Mouse (Mus musculus) NIH3T3 (cell line): Measurements from ENCODE around the gene Cox7a2l.
A peak's percentile ranks its signal among the peaks of the same experiment; 100 is the strongest.

Experiments
- DNase-seq: peaks from one replicate; pipeline ENCODE4 v3.0.0-alpha.2; 2012; ENCODE audit warnings: low read depth

The Cox7a2l gene

DNA sequence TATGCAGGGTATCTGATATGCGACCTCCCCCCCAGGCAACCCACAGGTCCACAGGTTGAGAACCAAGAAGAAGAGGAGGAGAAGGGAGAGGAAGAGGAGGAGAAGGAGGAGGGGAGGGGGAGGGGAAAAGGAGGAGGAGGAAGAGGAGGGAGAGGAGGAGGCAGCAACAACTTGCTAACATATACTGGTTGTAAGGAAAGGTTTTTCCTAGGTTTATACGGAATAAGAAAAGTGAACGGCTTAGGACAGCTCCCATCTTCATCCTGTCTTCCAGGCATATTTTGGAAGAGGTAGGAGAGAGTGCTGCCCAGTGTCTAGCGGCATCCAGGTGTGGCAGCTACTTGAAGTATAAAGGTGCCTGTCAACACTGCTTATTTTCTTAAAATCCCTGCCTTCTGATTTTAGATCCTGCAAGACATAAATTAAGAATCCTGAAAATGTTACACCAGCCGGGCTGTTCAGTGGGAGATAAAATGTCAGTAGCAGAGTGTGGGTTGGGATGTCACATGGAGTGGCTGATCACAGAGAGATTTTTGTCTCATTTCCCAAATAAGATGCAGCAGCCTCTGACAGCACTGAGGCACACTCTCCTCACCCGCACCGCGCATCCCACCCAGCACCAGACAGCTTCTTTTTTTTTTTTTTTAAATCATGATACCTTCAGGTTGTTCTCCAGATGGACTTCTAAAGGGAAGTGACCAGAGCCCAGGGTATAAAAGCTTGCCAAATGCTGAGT, at the start of gene Cox7a2l:
Gene Cox7a2l (minus strand): TSS at position 51 of the 736 bp plus-strand sequence.
- no peak for DNase-seq

DNA sequence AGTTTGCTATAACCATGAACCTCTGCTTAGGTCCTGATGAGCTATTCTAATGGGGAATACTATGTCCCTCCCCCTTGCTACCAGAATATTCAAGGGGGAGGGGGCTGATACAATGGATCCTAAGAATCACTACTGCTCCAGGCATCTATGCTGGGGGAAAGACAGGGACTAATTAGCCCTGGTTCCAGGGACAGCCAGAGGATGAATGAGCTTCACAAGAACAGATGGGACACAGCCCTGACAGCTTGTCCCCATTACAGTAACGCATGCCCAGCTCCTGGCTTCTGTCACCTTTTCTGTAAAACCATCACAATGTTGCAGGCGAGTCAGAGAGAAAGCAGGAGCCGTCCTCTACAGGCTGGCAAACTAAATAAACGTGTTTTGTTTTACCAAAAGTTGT, 48.4 kb upstream of the Cox7a2l start:
- no peak for DNase-seq

DNA sequence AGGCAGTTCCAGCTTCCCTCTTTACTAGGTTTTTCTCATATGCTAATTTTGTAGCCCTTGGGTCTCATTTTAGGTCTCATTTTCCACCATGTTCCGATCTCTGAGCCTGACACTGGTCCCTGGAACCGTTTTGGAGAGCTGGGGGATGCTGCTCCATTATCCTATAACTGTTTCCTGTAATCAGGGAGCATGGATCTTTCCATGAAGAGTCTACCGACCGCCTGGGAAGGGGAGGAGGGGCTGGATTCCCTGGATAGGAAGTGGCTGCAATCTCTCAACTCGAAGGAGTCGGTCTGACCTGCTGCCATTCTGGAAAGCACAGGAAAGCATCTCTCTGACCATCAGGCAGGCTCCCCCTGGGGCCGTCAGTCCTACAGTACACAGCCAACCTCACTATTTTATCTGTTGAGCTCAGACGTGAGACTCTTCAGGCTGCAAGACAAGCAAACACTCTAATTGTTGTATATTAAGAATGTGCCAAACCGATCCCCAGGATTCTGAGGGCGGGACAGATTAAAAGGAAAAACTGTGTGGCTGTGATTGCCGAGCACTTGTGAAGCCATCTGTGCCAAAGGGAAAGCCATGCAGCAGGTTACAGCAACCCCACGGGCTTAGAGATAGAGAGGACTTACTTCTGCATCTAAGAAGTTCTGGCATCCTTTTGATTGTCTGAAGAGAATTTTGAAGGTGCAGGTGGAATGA, 47.1 kb upstream of the Cox7a2l start:
- DNase-seq: no peak

DNA sequence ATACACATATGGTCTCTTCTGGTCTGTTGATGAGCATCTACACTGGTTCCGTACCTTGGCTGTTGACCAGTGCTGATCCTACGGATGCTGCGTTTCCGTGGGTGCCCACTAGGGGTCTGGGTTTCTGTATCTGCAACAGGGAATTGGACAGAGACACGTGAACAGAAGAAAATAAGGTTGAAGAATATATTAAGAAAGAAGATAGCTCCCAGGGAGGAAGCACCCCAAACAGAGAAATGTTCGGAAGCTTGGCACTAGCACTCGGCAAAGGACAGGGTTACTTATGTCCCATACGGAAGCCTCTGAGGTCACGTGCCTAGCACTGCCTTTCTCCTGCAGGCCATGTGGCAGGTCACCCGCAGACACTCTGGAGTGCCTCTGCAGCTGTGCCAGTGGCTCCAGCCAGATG, 46.6 kb upstream of the Cox7a2l start:
- DNase-seq: peak; percentile 62

DNA sequence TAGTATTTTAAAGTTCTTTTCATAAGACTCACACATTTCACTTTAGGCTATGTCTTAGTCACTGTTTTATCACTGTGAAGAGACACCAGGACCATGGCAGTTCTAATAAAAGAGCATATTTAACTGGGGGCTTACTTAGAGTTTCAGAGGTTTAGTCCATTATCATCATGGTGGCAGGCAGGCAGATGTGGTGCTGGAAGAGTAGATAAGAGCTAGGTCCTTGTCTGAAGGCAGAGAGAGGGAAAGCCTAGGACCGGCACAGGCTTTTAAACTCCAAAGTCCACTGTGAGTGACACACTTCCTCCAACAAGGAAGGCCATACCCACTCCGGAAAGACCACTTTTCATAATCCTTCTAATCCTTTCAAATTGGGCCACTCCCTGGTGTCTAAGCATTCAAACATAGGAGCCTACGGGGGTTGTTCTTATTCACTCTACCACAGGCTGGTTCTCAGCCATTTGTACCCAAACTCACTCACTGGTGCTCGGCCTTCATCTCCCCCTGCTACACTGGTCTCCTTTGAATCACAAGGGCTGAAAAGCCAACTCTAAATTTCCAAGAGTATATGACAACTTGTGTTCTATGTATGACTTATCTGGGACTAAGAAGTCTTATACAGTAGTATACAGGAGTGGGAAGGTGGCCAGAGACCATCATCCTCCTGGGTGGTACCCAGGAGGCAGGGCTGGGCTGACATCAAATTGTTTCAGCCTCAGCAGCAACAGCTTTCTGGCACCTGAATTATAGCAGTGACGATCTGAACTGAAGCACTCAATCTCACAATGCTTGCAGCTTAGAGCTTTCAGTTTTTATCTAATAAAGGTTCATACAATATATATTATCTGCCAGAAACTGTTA, 45.3 kb upstream of the Cox7a2l start:
- DNase-seq: no peak

DNA sequence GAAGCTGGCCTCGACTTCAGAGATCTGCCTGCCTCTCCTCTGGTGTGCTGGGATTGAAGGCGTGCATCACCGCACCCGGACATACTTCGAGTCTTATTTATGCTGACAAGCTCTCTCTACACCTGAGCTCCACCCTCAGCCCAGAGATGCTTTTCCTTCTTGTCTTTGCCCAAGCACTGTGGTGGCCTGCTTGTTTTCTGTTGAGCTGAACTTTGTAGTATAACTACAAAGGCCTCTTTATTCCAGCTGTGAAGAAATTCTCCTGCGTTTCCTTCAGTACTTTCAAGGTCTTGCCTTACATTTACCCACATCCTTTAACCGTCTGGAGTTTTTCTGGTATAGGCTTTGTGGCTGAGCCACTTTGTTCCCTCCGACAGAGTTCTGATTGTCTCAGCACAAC, 42.0 kb upstream of the Cox7a2l start:
- DNase-seq: no peak

DNA sequence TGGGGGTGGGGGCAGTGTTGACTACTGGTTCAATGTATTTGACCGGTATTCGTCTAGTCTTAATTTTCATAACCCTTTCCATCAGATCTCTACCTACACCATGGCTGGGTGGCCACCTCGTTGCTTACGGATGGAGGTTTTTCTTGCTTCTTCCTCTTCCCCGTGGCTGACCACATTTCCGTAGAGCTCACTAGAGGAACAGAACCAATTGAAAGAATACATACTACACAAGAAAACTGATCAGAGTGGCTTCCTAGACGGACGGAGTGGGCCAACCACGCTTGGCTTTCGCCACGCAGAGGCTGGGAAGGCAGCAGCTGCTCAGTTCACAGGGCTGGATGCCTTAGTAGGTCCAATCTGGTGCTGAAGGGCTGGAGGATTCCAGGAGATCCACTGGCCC, 38.7 kb upstream of the Cox7a2l start:
- no peak for DNase-seq

DNA sequence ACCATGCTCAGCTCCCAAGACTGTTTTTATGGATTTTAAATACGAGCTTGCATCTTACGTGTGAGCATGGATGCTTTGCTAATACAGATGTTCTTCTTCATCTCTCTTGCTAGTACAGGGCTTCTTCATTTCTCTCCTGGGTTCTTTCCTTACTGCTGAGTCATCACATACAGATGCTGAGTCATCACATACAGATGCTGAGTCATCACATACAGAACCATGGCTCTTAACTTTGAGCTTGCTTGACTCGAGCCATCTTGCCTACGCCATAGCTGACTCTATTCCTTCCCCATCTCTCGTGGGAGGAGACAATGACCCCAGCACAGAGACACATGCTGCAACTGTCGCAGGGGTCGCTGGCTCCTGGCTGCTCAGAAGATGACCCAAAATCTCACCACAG, 37.9 kb upstream of the Cox7a2l start:
- peak; percentile 57 for DNase-seq

DNA sequence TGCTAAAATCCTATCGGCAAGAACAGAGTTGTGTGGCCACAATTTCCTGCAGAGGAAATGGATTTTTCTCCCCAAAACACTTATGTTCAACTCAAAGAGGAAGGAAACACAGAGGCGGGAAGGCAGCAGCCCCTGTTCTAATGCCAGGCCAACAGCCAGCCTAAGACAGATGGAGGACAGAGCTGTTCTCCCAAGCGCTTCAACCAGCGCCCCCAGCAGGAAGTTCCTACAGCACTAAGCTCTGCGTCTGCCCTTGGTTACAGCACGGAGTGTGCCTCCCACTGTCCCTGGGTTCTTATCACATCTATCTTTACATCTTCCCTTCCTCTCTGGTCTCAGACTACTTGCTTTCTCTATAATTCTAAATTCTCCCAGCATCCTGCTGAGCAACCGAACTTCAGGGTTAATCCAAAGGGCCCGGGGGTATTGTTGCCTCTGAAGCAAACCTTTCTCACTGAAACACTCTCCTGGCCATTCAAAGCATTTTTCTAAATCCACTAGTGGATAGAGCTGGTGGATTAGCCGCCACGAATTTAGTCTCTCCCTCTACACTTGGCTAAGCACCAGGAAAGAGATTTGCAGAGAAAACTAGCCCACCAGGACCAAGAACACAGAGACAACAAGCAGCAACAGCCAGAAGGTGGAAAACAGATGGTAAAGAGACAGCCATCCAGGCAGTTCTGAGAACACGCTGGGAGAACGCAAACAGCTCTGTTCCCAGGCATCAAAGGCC, 31.5 kb upstream of the Cox7a2l start:
- no peak for DNase-seq

DNA sequence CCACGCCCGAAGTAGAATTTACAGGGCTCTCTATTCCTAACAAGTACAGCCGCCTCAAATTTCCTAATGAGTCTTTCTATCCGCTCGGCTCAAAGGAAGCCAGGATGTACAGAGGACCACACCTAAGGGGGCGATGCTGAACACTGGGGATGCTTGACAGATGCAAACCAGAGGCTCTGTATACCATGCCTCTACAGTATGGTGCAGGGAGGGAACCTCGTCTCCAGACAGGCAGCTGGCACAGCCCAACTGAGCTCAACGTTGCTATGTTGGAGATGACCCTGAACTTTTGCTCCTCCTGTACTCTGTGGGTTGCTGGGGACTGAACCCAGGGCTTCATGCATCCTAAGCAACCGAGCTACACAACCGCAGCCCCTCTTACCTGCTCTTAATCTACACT, 30.0 kb upstream of the Cox7a2l start:
- no peak for DNase-seq

DNA sequence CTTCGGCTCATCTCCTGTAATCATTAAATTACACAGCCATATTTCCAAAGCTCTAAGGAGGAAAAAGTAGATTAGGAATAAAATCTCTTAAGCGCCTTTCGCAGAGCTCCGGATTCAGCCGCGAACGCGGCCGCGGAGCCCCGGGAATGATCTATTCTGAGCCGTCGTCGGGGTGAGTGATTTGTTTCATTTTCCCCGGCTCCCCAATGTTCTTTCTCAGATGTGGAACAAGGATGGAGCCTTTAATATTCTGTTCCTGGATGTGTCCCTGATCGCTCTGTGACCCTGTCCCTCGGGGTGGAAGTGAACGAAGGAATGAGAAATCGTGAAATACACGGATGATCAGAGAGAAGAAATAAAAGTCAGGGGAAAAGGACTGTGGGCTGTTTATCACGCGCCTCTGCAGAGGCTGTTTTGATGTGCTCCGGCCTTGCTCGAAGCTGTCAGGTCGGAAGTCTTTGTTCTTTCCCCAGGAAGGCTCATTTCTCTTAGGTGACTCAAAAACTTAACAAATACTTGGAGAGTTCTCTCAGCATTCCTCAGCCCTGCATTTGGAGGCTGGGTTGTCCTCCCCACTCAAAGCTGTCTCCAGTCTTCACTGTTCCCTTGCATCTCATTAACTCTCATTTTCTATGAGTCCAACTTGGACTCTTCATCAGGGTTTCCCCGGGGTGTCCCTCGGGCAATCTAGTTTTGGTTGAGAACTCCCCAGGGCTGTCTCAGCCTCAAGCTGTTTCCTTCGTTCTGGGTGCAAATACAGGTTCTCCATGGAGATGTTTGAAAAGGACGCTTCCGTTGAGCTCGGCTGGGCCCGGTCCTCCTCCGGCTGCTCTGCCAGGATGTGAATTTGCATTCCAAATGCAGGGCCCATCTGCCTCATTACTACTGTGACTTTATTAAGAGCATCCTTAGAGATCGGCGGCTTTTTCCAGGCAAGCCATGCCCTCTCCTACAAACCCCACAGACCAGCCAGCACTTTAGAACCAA, 28.9 kb upstream of the Cox7a2l start:
- no peak for DNase-seq

DNA sequence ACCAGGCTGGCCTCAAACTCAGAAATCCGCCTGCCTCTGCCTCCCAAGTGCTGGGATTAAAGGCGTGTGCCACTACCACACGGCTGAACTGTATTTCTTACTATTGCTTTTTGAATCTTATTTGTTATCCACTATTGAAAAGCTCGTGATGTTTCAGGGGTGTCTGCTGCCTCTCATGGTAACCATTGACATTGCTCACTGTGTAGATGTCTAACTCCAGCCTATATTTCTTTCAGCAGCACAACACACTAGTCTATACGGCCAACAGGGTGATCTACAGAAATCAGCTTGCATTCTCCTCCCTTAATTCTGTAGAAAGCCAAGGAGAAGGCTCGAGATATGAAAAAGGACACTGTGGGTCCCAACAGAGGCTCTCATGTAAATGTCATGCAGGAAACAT, 28.1 kb upstream of the Cox7a2l start:
- DNase-seq: no peak

DNA sequence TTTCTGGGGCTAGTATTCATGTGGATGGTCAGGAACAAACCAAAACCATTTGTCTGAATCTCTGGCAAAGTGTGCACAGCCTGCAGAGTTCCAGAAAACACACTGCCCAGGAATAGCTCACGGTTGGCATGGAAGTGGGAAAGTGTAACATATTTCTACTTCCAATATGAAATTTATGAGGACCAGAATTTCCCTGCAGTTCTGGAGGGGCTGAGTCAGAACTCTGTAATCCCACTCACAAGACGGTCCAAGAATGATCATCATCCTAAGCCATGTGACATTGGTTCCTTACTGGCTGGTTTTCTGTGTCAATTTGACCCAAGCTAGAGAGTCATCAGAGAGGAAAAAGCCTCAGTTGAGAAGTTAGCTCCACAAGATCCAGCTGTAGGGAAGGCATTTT, 25.3 kb upstream of the Cox7a2l start:
- DNase-seq: peak; percentile 79

DNA sequence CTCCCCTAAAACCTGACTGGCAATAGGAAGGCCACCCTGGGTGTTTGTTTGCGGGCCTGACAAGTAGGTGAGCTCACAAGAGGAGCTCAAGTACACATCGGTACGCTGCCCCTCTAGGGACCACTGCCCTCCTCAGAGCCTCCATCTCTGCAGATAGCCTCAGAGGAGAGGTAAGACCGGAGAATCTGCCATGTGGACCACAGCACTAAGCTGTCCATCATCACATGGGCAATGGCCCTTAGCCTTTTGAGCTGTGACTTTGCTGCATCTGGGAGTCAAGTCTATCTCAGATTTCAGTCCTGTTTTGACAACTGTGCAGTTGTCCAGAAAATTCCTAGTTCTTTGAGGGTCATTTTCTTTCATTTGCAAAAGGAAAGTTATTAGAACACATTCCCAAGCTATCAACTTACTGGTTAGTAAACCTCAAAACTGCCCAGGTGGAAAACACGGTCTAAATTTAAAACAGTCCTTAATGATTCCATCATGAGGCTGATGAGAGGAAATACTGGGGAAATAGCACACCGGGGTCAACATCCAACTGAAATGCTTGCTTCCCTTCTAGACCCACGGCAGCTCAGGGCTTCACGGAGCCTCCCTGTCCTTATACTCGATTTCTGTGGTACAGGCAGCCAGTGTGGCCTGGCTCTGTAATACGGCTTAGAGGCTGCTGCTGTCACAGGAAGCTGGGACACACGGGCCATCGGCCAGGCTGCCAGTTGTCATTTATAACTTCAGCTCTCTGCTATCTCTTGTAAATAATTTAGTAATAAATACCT, 22.3 kb upstream of the Cox7a2l start:
- DNase-seq: no peak

DNA sequence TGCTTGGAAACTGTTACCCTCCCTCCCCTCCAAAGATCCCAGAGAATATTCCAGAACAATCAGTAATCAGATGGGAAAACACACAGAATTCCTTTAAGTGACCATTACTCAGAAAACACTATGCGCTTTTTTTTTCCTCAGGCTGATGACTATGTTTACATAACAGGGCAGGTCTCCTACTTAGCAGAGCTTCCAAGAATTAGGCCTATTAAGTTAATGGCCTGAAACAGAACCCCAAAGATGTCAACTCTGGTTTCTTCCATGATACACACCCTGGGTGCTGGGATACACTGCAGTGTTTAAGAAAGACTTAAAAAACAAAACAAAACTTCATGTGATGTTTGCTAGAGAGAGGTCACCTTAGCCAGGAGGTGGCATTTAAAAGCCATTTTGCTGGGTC, 21.6 kb upstream of the Cox7a2l start:
- DNase-seq: no peak

DNA sequence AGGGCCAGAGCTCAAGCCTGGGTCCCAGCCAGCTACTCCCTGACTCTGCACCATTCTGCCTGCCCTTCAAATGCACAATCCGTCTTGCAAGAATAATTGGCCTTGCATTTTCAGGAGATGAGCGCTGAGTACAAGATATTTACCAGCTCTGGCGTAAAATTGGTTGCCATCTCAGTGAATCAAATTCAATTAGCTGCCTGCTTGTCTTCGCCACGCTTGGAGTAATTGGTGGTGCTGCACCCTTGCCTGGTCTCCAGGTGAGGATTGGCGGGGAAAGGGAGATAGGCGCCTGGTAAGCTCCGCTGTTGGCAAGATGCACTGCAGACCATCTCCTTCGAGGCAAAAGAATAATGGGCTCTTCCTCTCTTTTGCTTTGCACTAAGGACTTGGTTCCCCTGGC, 21.0 kb upstream of the Cox7a2l start:
- no peak for DNase-seq

DNA sequence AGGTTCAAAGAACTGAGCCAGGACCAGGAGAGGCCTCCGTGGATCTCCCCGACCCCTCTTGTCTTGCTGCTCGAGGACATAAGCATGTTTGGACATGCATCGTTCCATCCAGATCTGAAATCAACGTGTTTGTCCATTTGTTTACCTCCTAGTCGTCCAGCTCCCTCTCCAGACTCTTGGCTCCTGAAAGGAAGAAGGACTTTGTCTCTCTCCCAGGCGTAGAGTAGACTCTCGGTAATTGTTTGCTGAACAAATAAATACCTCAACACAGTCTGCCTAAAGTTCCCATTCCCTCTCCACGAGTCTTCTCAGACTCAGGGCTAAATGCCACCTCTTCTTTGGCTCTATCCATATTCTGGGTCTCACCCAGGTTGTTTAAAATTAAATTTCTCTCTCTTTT, 16.0 kb upstream of the Cox7a2l start:
- DNase-seq: no peak

DNA sequence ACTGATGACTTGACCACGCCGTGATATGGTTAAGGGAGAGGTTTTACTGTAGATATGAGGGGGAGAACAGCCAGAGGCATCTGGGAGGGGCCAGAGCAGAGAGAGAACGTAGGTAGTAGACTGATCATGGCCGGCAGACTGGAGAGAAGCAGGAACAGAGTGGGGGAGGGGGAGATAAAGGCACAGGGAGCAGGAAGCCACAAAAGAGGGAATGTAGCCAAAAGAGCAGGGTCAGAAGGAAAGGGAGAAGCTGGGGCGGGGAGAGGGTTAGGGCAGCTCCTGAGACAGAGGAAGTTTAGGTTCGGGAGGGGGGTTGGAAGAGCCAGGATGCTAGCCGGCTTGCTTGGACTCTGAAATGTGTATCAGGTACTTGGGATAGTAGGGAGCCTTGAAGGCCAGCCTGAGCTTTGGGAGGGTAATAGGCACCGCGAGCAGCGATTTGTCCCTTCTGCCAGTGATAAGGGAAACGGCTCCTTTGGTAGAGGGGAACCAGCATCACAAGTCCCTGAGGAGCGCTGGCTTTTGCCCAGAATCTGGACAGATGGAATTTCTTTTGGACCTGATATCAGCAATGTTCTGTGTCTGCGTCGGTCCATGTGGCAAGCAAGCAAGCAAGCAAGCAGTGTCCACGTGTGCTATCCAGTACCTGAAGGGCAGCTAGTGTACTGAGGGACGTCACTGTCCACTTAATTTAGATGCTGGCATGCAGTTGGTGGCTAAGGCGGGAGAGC, 10.7 kb upstream of the Cox7a2l start:
- DNase-seq: no peak
